Mouse (Mus musculus) heart, embryonic 11.5 days (tissue): ENCODE results near the gene Phex. TPM values are rescaled to one million over a fixed set of nuclear protein-coding genes. Genes with fewer than 3 reads are reported as not detected.

Source experiments
- ATAC-seq: fragments of 200-750 bp; cut with Nextera tagmentation; replicated peaks from 2 replicates; pipeline ENCODE4 v1.8.0; 2017; ENCODE audit warnings: moderate library complexity; ENCODE audit not compliant: insufficient number of reproducible peaks, low FRiP score, low TSS enrichment
- H3K27ac ChIP-seq: fragments of 300-500 bp; sonication (generic); 2 replicates; pipeline ENCODE4 v1.5.1; 2014; ENCODE audit warnings: mild to moderate bottlenecking, low read depth, low read length
- H3K27me3 ChIP-seq: fragments of 300-500 bp; sonication (generic); 2 replicates; pipeline ENCODE4 v1.6.1; 2014; ENCODE audit warnings: mild to moderate bottlenecking, low read length, mixed read lengths; ENCODE audit not compliant: control insufficient read depth, insufficient read depth
- H3K36me3 ChIP-seq: fragments of 300-500 bp; sonication (generic); 2 replicates; pipeline ENCODE4 v1.6.1; 2014; ENCODE audit warnings: mild to moderate bottlenecking, low read length, moderate library complexity, mixed read lengths; ENCODE audit not compliant: control insufficient read depth, insufficient read depth
- H3K4me1 ChIP-seq: fragments of 300-500 bp; sonication (generic); 2 replicates; pipeline ENCODE4 v1.6.1; 2014; ENCODE audit warnings: low read length; ENCODE audit not compliant: control insufficient read depth, insufficient read depth
- H3K4me2 ChIP-seq: fragments of 300-500 bp; sonication (generic); 2 replicates; pipeline ENCODE4 v1.6.1; 2014; ENCODE audit warnings: mild to moderate bottlenecking, moderate library complexity
- H3K4me3 ChIP-seq: fragments of 300-500 bp; sonication (generic); 2 replicates; pipeline ENCODE4 v1.5.1; 2014; ENCODE audit warnings: low read depth, low read length
- H3K9ac ChIP-seq: fragments of 300-500 bp; sonication (generic); 2 replicates; pipeline ENCODE4 v1.6.1; 2014; ENCODE audit warnings: mild to moderate bottlenecking, low read depth, low read length, moderate library complexity
- H3K9me3 ChIP-seq: fragments of 300-500 bp; sonication (generic); replicated peaks from 2 replicates; pipeline ENCODE4 v1.6.1; 2016; ENCODE audit warnings: low read length; ENCODE audit not compliant: control insufficient read depth
- WGBS: fragments of 180-500 bp; shearing (Covaris S2); extraction: QIAGEN DNeasy Blood & Tissue Kit; methylation state at CpG from one replicate; pipeline ENCODE4 v1.1.7; 2014; ENCODE audit not compliant: insufficient replicate concordance; 5-methylcytosine and 5-hydroxymethylcytosine counted together
- microRNA-seq: library from miRNA; unstranded; fragments of <30 nt; microRNA quantifications from one replicate; pipeline ENCODE4, GENCODE M21; 2016; ENCODE audit warnings: borderline number of aligned reads
- polyA plus RNA-seq: library from polyadenylated mRNA; unstranded; fragments of >200 nt; fragmentation: Nextera tagmentation; extraction: Ambion mirVana; gene quantifications from 2 replicates; pipeline ENCODE4 v1.2.1, GENCODE M21; 2014

The Phex gene
- polyA plus RNA-seq, 1 experiment from 2014 or later, result 0.33 TPM

DNA sequence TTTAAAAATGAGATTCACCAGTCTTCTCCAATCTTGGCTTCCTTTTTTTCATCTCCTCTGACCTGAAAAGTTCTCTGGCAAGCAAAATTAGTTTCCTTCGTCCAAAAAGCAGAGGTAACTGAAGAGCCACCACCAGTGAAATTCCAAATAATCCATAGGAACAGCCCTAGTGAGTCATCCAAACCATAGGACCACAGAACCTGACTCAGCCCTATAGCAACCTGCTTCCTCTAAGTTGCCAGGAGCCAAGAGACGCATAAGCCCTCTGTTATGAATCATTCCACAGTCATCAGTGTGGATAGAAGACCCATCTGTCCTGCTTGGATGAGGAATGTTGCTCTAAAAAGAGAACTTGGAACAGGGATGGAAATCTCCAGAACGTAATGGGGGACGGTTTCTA, 230.9 kb downstream of the Phex start:
- H3K4me3 ChIP-seq, result no peak overlapping the region
- no peaks in the 10 kb centered on the region for H3K36me3 ChIP-seq
- no peak overlapping the region for H3K9ac ChIP-seq
- H3K27me3 ChIP-seq, result no peaks in the 10 kb centered on the region
- 75% methylated on average over 4 of the region's 4 CpGs for WGBS
- no peak overlapping the region for H3K27ac ChIP-seq
- no peaks in the 10 kb centered on the region for H3K9me3 ChIP-seq
- no peak overlapping the region for H3K4me2 ChIP-seq
- no peaks in the 10 kb centered on the region for H3K4me1 ChIP-seq
- ATAC-seq, result no peak

DNA sequence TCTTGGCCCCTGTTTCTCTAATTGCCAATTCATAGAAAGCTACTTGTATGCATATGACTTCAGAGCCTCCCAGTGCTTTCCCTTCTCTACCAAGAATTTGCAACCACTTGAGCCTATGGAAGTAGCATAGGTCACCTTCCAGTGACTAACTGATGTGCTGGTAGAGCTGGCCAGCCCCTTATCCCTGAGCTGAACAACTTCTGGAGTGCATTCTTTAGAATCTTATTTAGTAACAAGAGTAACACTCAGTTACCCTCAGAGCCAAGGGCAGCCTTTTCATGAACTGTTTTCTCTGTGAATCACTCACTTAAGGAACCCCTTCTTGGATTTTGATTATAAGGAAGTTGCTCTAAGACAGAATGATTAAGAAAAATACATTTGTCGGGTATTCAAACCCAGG, 234.3 kb downstream of the Phex start:
- WGBS, result 88% methylated on average over 1 of the region's 1 CpGs
- no peak for ATAC-seq
- Histone ChIP-seq H3K4me3 (no peak overlapping the region), H3K9ac (no peak overlapping the region), H3K27me3 (no peaks in the 10 kb centered on the region), H3K4me2 (no peak overlapping the region), H3K4me1 (no peaks in the 10 kb centered on the region), H3K36me3 (no peaks in the 10 kb centered on the region), H3K9me3 (no peaks in the 10 kb centered on the region), H3K27ac (no peak overlapping the region)

GRCm38 (mm10) chrX:157164142-157164541, 251.0 kb downstream of the Phex start:
- Histone ChIP-seq H3K36me3 (no peaks in the 10 kb centered on the region), H3K9me3 (no peaks in the 10 kb centered on the region), H3K27me3 (no peaks in the 10 kb centered on the region), H3K4me2 (no peak overlapping the region), H3K27ac (no peak overlapping the region), H3K4me3 (no peak overlapping the region), H3K4me1 (no peaks in the 10 kb centered on the region), H3K9ac (no peak overlapping the region)
- no peak for ATAC-seq
- WGBS, result 73% methylated on average over 3 of the region's 3 CpGs

DNA sequence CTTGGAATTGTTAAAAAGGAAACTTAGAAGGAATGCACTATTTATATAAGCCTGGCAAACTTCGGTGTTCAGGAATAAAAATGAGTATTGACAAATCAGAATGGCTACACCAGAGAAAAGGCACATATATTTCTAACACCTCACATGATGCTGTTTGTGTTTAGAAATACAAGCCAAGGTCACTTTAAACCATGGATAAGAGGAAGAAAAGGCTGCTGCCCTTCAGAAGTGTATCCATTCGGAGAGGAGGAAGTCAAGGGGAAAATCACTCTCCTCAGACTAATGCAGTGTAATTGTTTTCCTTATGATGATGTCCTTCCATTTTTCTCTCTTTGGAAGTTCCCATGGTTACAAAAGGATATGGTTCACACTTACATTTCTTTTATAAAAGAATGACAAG, 251.7 kb downstream of the Phex start:
- Histone ChIP-seq H3K4me3 (no peak overlapping the region), H3K27ac (no peak overlapping the region), H3K27me3 (no peaks in the 10 kb centered on the region), H3K4me2 (no peak overlapping the region), H3K36me3 (no peaks in the 10 kb centered on the region), H3K9me3 (no peaks in the 10 kb centered on the region), H3K4me1 (no peaks in the 10 kb centered on the region), H3K9ac (no peak overlapping the region)
- WGBS, result 75% methylated on average over 2 of the region's 2 CpGs
- ATAC-seq, result no peak

- H3K9me3 ChIP-seq, result no peaks in the 10 kb centered on the region
- no peak overlapping the region for H3K4me3 ChIP-seq
- no peaks in the 10 kb centered on the region for H3K27me3 ChIP-seq
- no peaks in the 10 kb centered on the region for H3K4me1 ChIP-seq
- no peaks in the 10 kb centered on the region for H3K36me3 ChIP-seq
- no peak overlapping the region for H3K9ac ChIP-seq
- H3K4me2 ChIP-seq, result no peak overlapping the region
- ATAC-seq, result no peak
- no peak overlapping the region for H3K27ac ChIP-seq
These were observed 270.4 kb downstream of the Phex start for GRCm38 (mm10) chrX:157144675-157145074.

- H3K36me3 ChIP-seq, result no peaks in the 10 kb centered on the region
- H3K27me3 ChIP-seq, result no peaks in the 10 kb centered on the region
- H3K4me2 ChIP-seq, result no peak overlapping the region
- 73% methylated on average over 6 of the region's 6 CpGs for WGBS
- no peak overlapping the region for H3K27ac ChIP-seq
- ATAC-seq, result no peak
- no peak overlapping the region for H3K9ac ChIP-seq
- H3K4me3 ChIP-seq, result no peak overlapping the region
- no peaks in the 10 kb centered on the region for H3K4me1 ChIP-seq
- no peaks in the 10 kb centered on the region for H3K9me3 ChIP-seq
These were observed 275.5 kb downstream of the Phex start for GRCm38 (mm10) chrX:157139601-157140000.

Small RNA genes within 50 kb of the gene (microRNA-seq; reads per million reads assigned to microRNA genes)
- not detected for gene Gm23798

Other genes starting within 250 kb of the Phex start
- gene Sms, start 77.0 kb upstream of the Phex start, polyA plus RNA-seq, result 74.5 and 75.4 TPM in 2 replicates
- 3.5 and 5.0 TPM in 2 replicates for gene Yy2, start 153.7 kb upstream of the Phex start, polyA plus RNA-seq
- gene Mbtps2, start 183.4 kb upstream of the Phex start, polyA plus RNA-seq, result 14.9 and 16.4 TPM in 2 replicates